Mouse (Mus musculus) stomach, embryonic 14.5 days (tissue): ENCODE data around the gene Cdc25a. TPM values are rescaled to one million over a fixed set of nuclear protein-coding genes. Genes with fewer than 3 reads are reported as not detected.

Experiments
- ATAC-seq: fragments of 200-750 bp; cut with Nextera tagmentation; 2 replicates; pipeline ENCODE4 v1.8.0; 2017; ENCODE audit warnings: low read depth, moderate TSS enrichment; ENCODE audit not compliant: insufficient number of reproducible peaks, insufficient read depth, low FRiP score
- H3K27ac ChIP-seq: fragments of 300-500 bp; sonication (generic); 2 replicates; pipeline ENCODE4 v1.5.1; 2014; ENCODE audit warnings: mild to moderate bottlenecking, low read length, moderate library complexity, mixed read lengths
- H3K27me3 ChIP-seq: fragments of 300-500 bp; sonication (generic); 2 replicates; pipeline ENCODE4 v1.6.1; 2014; ENCODE audit warnings: low read length, control low read depth, mixed read lengths; ENCODE audit not compliant: control insufficient read depth, insufficient read depth
- H3K36me3 ChIP-seq: fragments of 300-500 bp; sonication (generic); 2 replicates; pipeline ENCODE4 v1.6.1; 2014; ENCODE audit warnings: mild to moderate bottlenecking, control low read depth, low read length, moderate library complexity, mixed read lengths; ENCODE audit not compliant: control insufficient read depth, insufficient read depth
- H3K4me1 ChIP-seq: fragments of 300-500 bp; sonication (generic); 2 replicates; pipeline ENCODE4 v1.6.1; 2014; ENCODE audit warnings: low read length, control low read depth, mixed read lengths; ENCODE audit not compliant: control insufficient read depth, insufficient read depth
- H3K4me2 ChIP-seq: fragments of 300-500 bp; sonication (generic); replicated peaks from 2 replicates; pipeline ENCODE4 v1.6.1; 2014; ENCODE audit warnings: low read depth, low read length, control low read depth
- H3K4me3 ChIP-seq: fragments of 300-500 bp; sonication (generic); 2 replicates; pipeline ENCODE4 v1.5.1; 2014; ENCODE audit warnings: low read depth, low read length, control low read depth
- H3K9ac ChIP-seq: fragments of 300-500 bp; sonication (generic); replicated peaks from 2 replicates; pipeline ENCODE4 v1.6.1; 2014; ENCODE audit warnings: low read depth, mild to moderate bottlenecking, control low read depth, low read length, moderate library complexity, mixed read lengths
- H3K9me3 ChIP-seq: fragments of 300-500 bp; sonication (generic); 2 replicates; pipeline ENCODE4 v1.6.1; 2016; ENCODE audit warnings: low read depth, low read length, control low read depth; ENCODE audit not compliant: control insufficient read depth
- WGBS: fragments of 180-500 bp; shearing (Covaris S2); extraction: QIAGEN DNeasy Blood & Tissue Kit; methylation state at CpG from one replicate; pipeline ENCODE4 v1.1.7; 2014; 5-methylcytosine and 5-hydroxymethylcytosine counted together
- polyA plus RNA-seq: library from polyadenylated mRNA; unstranded; fragments of >200 nt; fragmentation: Nextera tagmentation; extraction: Ambion mirVana; gene quantifications from 2 replicates; pipeline ENCODE4 v1.2.1, GENCODE M21; 2014

Cdc25a gene
- polyA plus RNA-seq, 1 experiment from 2014 or later: 25.2 TPM

- H3K4me3 ChIP-seq: no peak overlapping the region
- H3K4me1 ChIP-seq: 0 out of 2 replicates have a peak, but pooled peaks cover 3% of the 10 kb centered on the region
- H3K4me2 ChIP-seq: no peak overlapping the region
- WGBS: 80% methylated on average over 8 of the region's 8 CpGs
- H3K36me3 ChIP-seq: no peaks in the 10 kb centered on the region
- no peaks in the 10 kb centered on the region for H3K9me3 ChIP-seq
- no peak overlapping the region for H3K27ac ChIP-seq
- no peak overlapping the region for H3K9ac ChIP-seq
- H3K27me3 ChIP-seq: no peaks in the 10 kb centered on the region
- ATAC-seq: no peak
Measured at GRCm38 (mm10) chr9:109909102-109909501, 33.7 kb downstream of the Cdc25a start.

- 94% methylated on average over 4 of the region's 4 CpGs for WGBS
- H3K4me2 ChIP-seq: no peak overlapping the region
- 0 out of 2 replicates have a peak, but pooled peaks cover 3% of the 10 kb centered on the region for H3K4me1 ChIP-seq
- no peaks in the 10 kb centered on the region for H3K36me3 ChIP-seq
- H3K4me3 ChIP-seq: no peak overlapping the region
- H3K9me3 ChIP-seq: no peaks in the 10 kb centered on the region
- no peaks in the 10 kb centered on the region for H3K27me3 ChIP-seq
- no peak overlapping the region for H3K27ac ChIP-seq
- ATAC-seq: no peak
- H3K9ac ChIP-seq: no peak overlapping the region
Measured at GRCm38 (mm10) chr9:109909926-109910325, 34.5 kb downstream of the Cdc25a start.

- no peak overlapping the region for H3K4me2 ChIP-seq
Measured at GRCm38 (mm10) chr9:109911779-109912178, 36.4 kb downstream of the Cdc25a start.

GRCm38 (mm10) chr9:109914269-109914926 is 39.0 kb downstream of the Cdc25a start:
- ATAC-seq: no peak
- Histone ChIP-seq H3K27me3 (no peaks in the 10 kb centered on the region), H3K36me3 (no peaks in the 10 kb centered on the region), H3K4me2 (no peak overlapping the region), H3K27ac (no peak overlapping the region), H3K4me1 (no peaks in the 10 kb centered on the region), H3K9me3 (no peaks in the 10 kb centered on the region), H3K4me3 (no peak overlapping the region), H3K9ac (no peak overlapping the region)
- 57% methylated on average over 4 of the region's 4 CpGs for WGBS

More at GRCm38 (mm10) chr9:109911779-109912178, 36.4 kb downstream of the Cdc25a start:
- WGBS: 84% methylated on average over 7 of the region's 7 CpGs
- Histone ChIP-seq H3K9me3 (no peaks in the 10 kb centered on the region), H3K27ac (no peak overlapping the region), H3K4me1 (0 out of 2 replicates have a peak, but pooled peaks cover 3% of the 10 kb centered on the region), H3K9ac (no peak overlapping the region), H3K27me3 (no peaks in the 10 kb centered on the region), H3K4me3 (no peak overlapping the region), H3K36me3 (no peaks in the 10 kb centered on the region)
- no peak for ATAC-seq

GRCm38 (mm10) chr9:109917931-109918330 is 42.6 kb downstream of the Cdc25a start:
- Histone ChIP-seq H3K4me3 (no peak overlapping the region), H3K9ac (no peak overlapping the region), H3K27me3 (no peaks in the 10 kb centered on the region), H3K9me3 (no peaks in the 10 kb centered on the region), H3K4me1 (no peaks in the 10 kb centered on the region), H3K4me2 (no peak overlapping the region), H3K27ac (no peak overlapping the region), H3K36me3 (no peaks in the 10 kb centered on the region)
- WGBS: 85% methylated on average over 2 of the region's 2 CpGs
- ATAC-seq: no peak

GRCm38 (mm10) chr9:109929131-109929530 is 53.8 kb downstream of the Cdc25a start:
- WGBS: 93% methylated on average over 3 of the region's 3 CpGs
- Histone ChIP-seq H3K9ac (no peak overlapping the region), H3K4me3 (no peak overlapping the region), H3K4me1 (peaks cover 6% of the 10 kb centered on the region; the same call in 1 of the 2 replicates), H3K27ac (no peak overlapping the region), H3K4me2 (no peak overlapping the region), H3K36me3 (no peaks in the 10 kb centered on the region), H3K9me3 (no peaks in the 10 kb centered on the region), H3K27me3 (no peaks in the 10 kb centered on the region)
- no peak for ATAC-seq

- Histone ChIP-seq H3K36me3 (no peaks in the 10 kb centered on the region), H3K27me3 (no peaks in the 10 kb centered on the region), H3K4me3 (no peak overlapping the region), H3K27ac (no peak overlapping the region), H3K9me3 (no peaks in the 10 kb centered on the region), H3K9ac (no peak overlapping the region), H3K4me2 (no peak overlapping the region), H3K4me1 (peaks cover 6% of the 10 kb centered on the region; the same call in 1 of the 2 replicates)
- 88% methylated on average over 5 of the region's 5 CpGs for WGBS
- no peak for ATAC-seq
Measured at GRCm38 (mm10) chr9:109930063-109930462, 54.7 kb downstream of the Cdc25a start.

GRCm38 (mm10) chr9:109930752-109931151 is 55.4 kb downstream of the Cdc25a start:
- ATAC-seq: no peak
- WGBS: 69% methylated on average over 6 of the region's 6 CpGs
- Histone ChIP-seq H3K27ac (peak overlapping the region; percentile 95), H3K36me3 (no peaks in the 10 kb centered on the region), H3K4me2 (peak overlapping the region; percentile 28), H3K9me3 (no peaks in the 10 kb centered on the region), H3K4me3 (peak overlapping the region; percentile 86), H3K27me3 (no peaks in the 10 kb centered on the region), H3K4me1 (peaks cover 6% of the 10 kb centered on the region; the same call in 1 of the 2 replicates), H3K9ac (peak overlapping the region; percentile 14; the same call in 1 of the 2 replicates)
